Mouse (Mus musculus) lung, postnatal 4 days (tissue): Measurements from ENCODE around the gene Rbp7.
"Not testable (repeated sequence)": the region's sequence is repeated elsewhere in the genome, so short reads cannot be mapped to it uniquely, and the experiment has no call there.

Source experiments
- DNase-seq, 2 experiments: peaks; one replicate each; pipeline ENCODE4 v3.0.0; 2021

Rbp7 gene

GRCm38 (mm10) chr4:149454879-149455278, at the start of gene Rbp7:
Rbp7 (minus strand) TSS chr4:149454978.
- no peak for DNase-seq

GRCm38 (mm10) chr4:149504363-149504762, 49.6 kb upstream of the Rbp7 start:
- DNase-seq = no peak

GRCm38 (mm10) chr4:149499790-149500189, 45.0 kb upstream of the Rbp7 start:
- no peak for DNase-seq

GRCm38 (mm10) chr4:149498901-149499300, 44.1 kb upstream of the Rbp7 start:
- DNase-seq = no peak

GRCm38 (mm10) chr4:149496612-149497011, 41.8 kb upstream of the Rbp7 start:
- DNase-seq = no peak

- no peak for DNase-seq
These were observed 36.4 kb upstream of the Rbp7 start for GRCm38 (mm10) chr4:149491151-149491550.

GRCm38 (mm10) chr4:149489415-149490240, 34.9 kb upstream of the Rbp7 start:
- no peak for DNase-seq

GRCm38 (mm10) chr4:149487729-149488128, 33.0 kb upstream of the Rbp7 start:
- DNase-seq = no peak

GRCm38 (mm10) chr4:149485825-149486206, 31.0 kb upstream of the Rbp7 start:
- DNase-seq = peak in 1 of 2 experiments; percentile 21

GRCm38 (mm10) chr4:149485053-149485824, 30.5 kb upstream of the Rbp7 start, which contains the start of the genes Nmnat1 and Lzic:
Nmnat1 (minus strand) TSS chr4:149485202.
Lzic (plus strand) TSS chr4:149485229.
- DNase-seq = peak; percentile 95 to 97

GRCm38 (mm10) chr4:149484566-149484965, 29.8 kb upstream of the Rbp7 start:
- no peak for DNase-seq

GRCm38 (mm10) chr4:149477078-149477477, 22.3 kb upstream of the Rbp7 start, which contains the start of gene Tmem274:
Tmem274 (plus strand) TSS chr4:149477378.
- DNase-seq = no peak

- DNase-seq = no peak
These were observed 20.3 kb upstream of the Rbp7 start for GRCm38 (mm10) chr4:149475096-149475495.

GRCm38 (mm10) chr4:149469557-149469956, 14.8 kb upstream of the Rbp7 start:
- DNase-seq = no peak

- no peak for DNase-seq
These were observed 8.7 kb upstream of the Rbp7 start for GRCm38 (mm10) chr4:149463435-149463950.

- no peak for DNase-seq
These were observed 7.7 kb upstream of the Rbp7 start for GRCm38 (mm10) chr4:149462305-149462971.

GRCm38 (mm10) chr4:149461579-149462304, 7.0 kb upstream of the Rbp7 start:
- DNase-seq = no peak

GRCm38 (mm10) chr4:149460475-149460874, 5.7 kb upstream of the Rbp7 start:
- not testable (repeated sequence) for DNase-seq

GRCm38 (mm10) chr4:149459425-149459824, 4.6 kb upstream of the Rbp7 start:
- DNase-seq = no peak

GRCm38 (mm10) chr4:149458526-149458925, 3.7 kb upstream of the Rbp7 start:
- no peak for DNase-seq

GRCm38 (mm10) chr4:149457831-149458430, 3.2 kb upstream of the Rbp7 start:
- DNase-seq = no peak

GRCm38 (mm10) chr4:149457163-149457562, 2.4 kb upstream of the Rbp7 start:
- not testable (repeated sequence) for DNase-seq
